ENCODE assay signal across 8 mouse cellular contexts in genomic region chr14:54431334-54432077, GRCm38 (mm10). TPM values are rescaled to one million over a fixed set of nuclear protein-coding genes. Genes with fewer than 3 reads are reported as not detected.
DNase-seq lines count a peak whose midpoint lies in the region; ATAC-seq and TF ChIP-seq lines count a peak whose summit lies in the region.

TSS of gene Mmp14 (plus strand) at chr14:54431612.

- DNase-seq in spleen, adult 2 months (ENCODE audit: low read depth in 1 of 2, low spot score in 2 of 2), result no peak
- DNase-seq in spleen, adult 18-20 months, result no peak
- peak; percentile 96 for DNase-seq in embryonic facial prominence, embryonic 14.5 days (ENCODE audit: low spot score)
- peak; percentile 61 to 68 for DNase-seq in kidney, postnatal 36 days
- DNase-seq in lung, embryonic 14.5 days, result peak; percentile 88
- DNase-seq in ovary, postnatal 10 days (ENCODE audit: low spot score), result peak; percentile 60

- peak within 1 kb of the TSS; percentile 95 for H3K9ac ChIP-seq in embryonic facial prominence, embryonic 14.5 days (ENCODE audit: low read depth, low read length)
- H3K9ac ChIP-seq in heart, embryonic 12.5 days, result peak within 1 kb of the TSS; percentile 98
- H3K9ac ChIP-seq in lung, embryonic 14.5 days, result peak within 1 kb of the TSS; percentile 98

- TF ChIP-seq CTCF in spleen, adult 2 months (IDR thresholded peaks at IDR 0.05; ENCODE audit: extremely low read depth, insufficient read depth, insufficient read length, insufficient replicate concordance), result no peak
- TF ChIP-seq CTCF in lung, embryonic 14.5 days (IDR thresholded peaks at IDR 0.05; ENCODE audit: low read depth), result peak; percentile 48

- no peaks in the 10 kb centered on the region for H3K9me3 ChIP-seq in embryonic facial prominence, embryonic 14.5 days (ENCODE audit: control insufficient read depth, low read length)
- no peaks in the 10 kb centered on the region for H3K9me3 ChIP-seq in heart, embryonic 12.5 days (replicated peaks)
- H3K9me3 ChIP-seq in lung, embryonic 14.5 days (ENCODE audit: low read depth, low read length), result no peaks in the 10 kb centered on the region

- H3K4me3 ChIP-seq in spleen, adult 2 months (ENCODE audit: extremely low read depth, insufficient read depth, insufficient read length), result peak within 1 kb of the TSS; percentile 56
- peak within 1 kb of the TSS; percentile 83 for H3K4me3 ChIP-seq in embryonic facial prominence, embryonic 14.5 days (ENCODE audit: low read depth, low read length)
- H3K4me3 ChIP-seq in heart, embryonic 12.5 days, result peak within 1 kb of the TSS; percentile 88
- H3K4me3 ChIP-seq in lung, embryonic 14.5 days (ENCODE audit: low read depth, low read length), result peak within 1 kb of the TSS; percentile 90

- WGBS in spleen, adult 2 months, result 4% methylated on average over 49 of the region's 49 CpGs
- WGBS in embryonic facial prominence, embryonic 14.5 days, result under 1% methylated on average over 26 of the region's 49 CpGs
- under 1% methylated on average over 49 of the region's 49 CpGs for WGBS in heart, embryonic 12.5 days
- WGBS in lung, embryonic 14.5 days, result 1% methylated on average over 49 of the region's 49 CpGs

- peak; percentile 75 for ATAC-seq in embryonic facial prominence, embryonic 14.5 days (ENCODE audit: low read depth)
- peak; percentile 48 for ATAC-seq in heart, embryonic 12.5 days (ENCODE audit: insufficient number of reproducible peaks, low FRiP score)
- peak; percentile 71 for ATAC-seq in lung, embryonic 14.5 days (ENCODE audit: insufficient read depth)
- ATAC-seq in erythroid progenitor cell, adult 5-6 weeks (replicated peaks; ENCODE audit: low FRiP score, poor library complexity, severe bottlenecking), result no peak

- no peaks in the 10 kb centered on the region for H3K36me3 ChIP-seq in spleen, adult 2 months (ENCODE audit: control insufficient read depth, insufficient read depth, low read length)
- H3K36me3 ChIP-seq in embryonic facial prominence, embryonic 14.5 days (ENCODE audit: control insufficient read depth, insufficient read depth, low read length), result peaks cover 34% of the 10 kb centered on the region
- H3K36me3 ChIP-seq in heart, embryonic 12.5 days, result peaks cover 32% of the 10 kb centered on the region
- H3K36me3 ChIP-seq in lung, embryonic 14.5 days (ENCODE audit: insufficient read depth), result peaks cover 23% of the 10 kb centered on the region

- H3K27ac ChIP-seq in spleen, adult 2 months (ENCODE audit: insufficient read depth, low read length), result peak within 1 kb of the TSS; percentile 32
- peak within 1 kb of the TSS; percentile 99 for H3K27ac ChIP-seq in embryonic facial prominence, embryonic 14.5 days (replicated peaks; ENCODE audit: low read depth, low read length)
- H3K27ac ChIP-seq in heart, embryonic 12.5 days (ENCODE audit: poor library complexity, severe bottlenecking), result peak within 1 kb of the TSS; percentile 94
- peak within 1 kb of the TSS; percentile 99 for H3K27ac ChIP-seq in lung, embryonic 14.5 days (ENCODE audit: low read depth)

- TF ChIP-seq POLR2A in spleen, adult 2 months (IDR thresholded peaks at IDR 0.05; ENCODE audit: low read depth, low read length), result no peak

- peak within 1 kb of the TSS; percentile 79 for H3K4me2 ChIP-seq in embryonic facial prominence, embryonic 14.5 days (ENCODE audit: low read depth, low read length)
- peak within 1 kb of the TSS; percentile 82 for H3K4me2 ChIP-seq in heart, embryonic 12.5 days
- H3K4me2 ChIP-seq in lung, embryonic 14.5 days, result peak within 1 kb of the TSS; percentile 94

- peaks cover 4% of the 10 kb centered on the region for H3K4me1 ChIP-seq in spleen, adult 2 months (ENCODE audit: control insufficient read depth, insufficient read depth, insufficient read length)
- peaks cover 30% of the 10 kb centered on the region for H3K4me1 ChIP-seq in embryonic facial prominence, embryonic 14.5 days (ENCODE audit: control insufficient read depth, insufficient read depth, low read length)
- H3K4me1 ChIP-seq in heart, embryonic 12.5 days (replicated peaks), result peaks cover 65% of the 10 kb centered on the region
- peaks cover 33% of the 10 kb centered on the region for H3K4me1 ChIP-seq in lung, embryonic 14.5 days (ENCODE audit: insufficient read depth)

- H3K27me3 ChIP-seq in spleen, adult 2 months (ENCODE audit: control insufficient read depth, insufficient read depth, low read length), result peaks cover 8% of the 10 kb centered on the region; the same call in 1 of the 2 replicates
- H3K27me3 ChIP-seq in embryonic facial prominence, embryonic 14.5 days (replicated peaks; ENCODE audit: control insufficient read depth, insufficient read depth, low read length), result no peaks in the 10 kb centered on the region
- no peaks in the 10 kb centered on the region for H3K27me3 ChIP-seq in heart, embryonic 12.5 days (replicated peaks)
- H3K27me3 ChIP-seq in lung, embryonic 14.5 days (ENCODE audit: insufficient read depth, low read length), result no peaks in the 10 kb centered on the region

RNA-seq across cellular contexts. Expression of gene Mmp14, which starts in this region (rescaled TPM):
- 42.0 and 63.2 TPM in 2 replicates for polyA plus RNA-seq in spleen, adult 2 months (2012; rRNA removed)
- polyA plus RNA-seq in embryonic facial prominence, embryonic 14.5 days (2014; fragmentation: Nextera tagmentation; extraction: Ambion mirVana), result 235 and 254 TPM in 2 replicates
- 127 and 129 TPM in 2 replicates for polyA plus RNA-seq in heart, embryonic 12.5 days (2016; fragmentation: Nextera tagmentation; extraction: Ambion mirVana)
- polyA plus RNA-seq in lung, embryonic 14.5 days (2014; fragmentation: Nextera tagmentation; extraction: Ambion mirVana), result 182 and 187 TPM in 2 replicates
- 1.8 TPM in 1 of 2 replicates, not detected in the other for total RNA-seq in erythroid progenitor cell, adult 5-6 weeks (2015; ENCODE audit: low replicate concordance)
- 1.4 and 1.7 TPM in 2 replicates for total RNA-seq in erythroid progenitor cell, adult 5-6 weeks (2017; ENCODE audit: low replicate concordance)

Comparison
In these comparisons a context has a peak if more than half of its experiments do, and no peak if none do; other contexts are left out.
1. DNase-seq: peak in embryonic facial prominence, embryonic 14.5 days (single experiment), kidney, postnatal 36 days (2 of 2), lung, embryonic 14.5 days (single experiment) and ovary, postnatal 10 days (single experiment); none in spleen, adult 2 months (0 of 2) and spleen, adult 18-20 months (0 of 2).
2. H3K27ac ChIP-seq: peak in every context shown above with its lines; median percentile 99 in embryonic facial prominence, embryonic 14.5 days; 99 in lung, embryonic 14.5 days; 94 in heart, embryonic 12.5 days; 32 in spleen, adult 2 months.
3. Peak in every context shown above with its lines, with median percentiles within 50 percentile points of each other: H3K4me3 ChIP-seq, H3K4me2 ChIP-seq and H3K9ac ChIP-seq.